10 mouse cellular contexts compared by ENCODE assay signal in genomic region chr6:37643718-37644117, GRCm38 (mm10).
DNase-seq lines count a peak whose midpoint lies in the region; ATAC-seq and TF ChIP-seq lines count a peak whose summit lies in the region.
"Had no signal": no experiment of that assay in that cellular context is flagged by ENCODE, and none has a peak within 500 bp of the region (broad histone marks: within the 10 kb centered on the region; RNA-seq: fewer than 3 reads in every experiment).

No protein-coding gene starts in this region.

- no peak overlapping the region for H3K4me3 ChIP-seq in forebrain, postnatal 0 days (ENCODE audit: low read depth, low read length)
- H3K4me3 ChIP-seq in midbrain, embryonic 10.5 days, result no peak overlapping the region
- no peak overlapping the region for H3K4me3 ChIP-seq in neural tube, embryonic 12.5 days
- H3K4me3 ChIP-seq in liver, embryonic 11.5 days (ENCODE audit: low read depth, low read length), result no peak overlapping the region
- H3K4me3 ChIP-seq: stomach, embryonic 15.5 days had no signal

- no peaks in the 10 kb centered on the region for H3K27me3 ChIP-seq in forebrain, postnatal 0 days (ENCODE audit: insufficient read depth, low read length)
- no peaks in the 10 kb centered on the region for H3K27me3 ChIP-seq in midbrain, embryonic 10.5 days (ENCODE audit: low read depth, poor library complexity, severe bottlenecking)
- H3K27me3 ChIP-seq in neural tube, embryonic 12.5 days (replicated peaks), result no peaks in the 10 kb centered on the region
- no peaks in the 10 kb centered on the region for H3K27me3 ChIP-seq in liver, embryonic 11.5 days (replicated peaks; ENCODE audit: control insufficient read depth, insufficient read depth, low read length)
- H3K27me3 ChIP-seq: stomach, embryonic 15.5 days had no signal

- DNase-seq in embryo, embryonic 11.5 days (ENCODE audit: low read depth, low spot score), result peak; percentile 30
- peak; percentile 53 for DNase-seq in forebrain, postnatal 0 days
- DNase-seq in midbrain, embryonic 10.5 days (ENCODE audit: low spot score), result no peak
- no peak for DNase-seq in liver, embryonic 11.5 days (ENCODE audit: low spot score)
- DNase-seq in adrenal gland, adult 18-20 months (ENCODE audit: low spot score in 2 of 2), result no peak
- no peak for DNase-seq in left cerebral cortex, postnatal 14 days (ENCODE audit: low spot score in 2 of 2)
- DNase-seq: cerebellum, adult 18-20 months had no signal

- 29% methylated on average over 2 of the region's 2 CpGs for WGBS in forebrain, postnatal 0 days
- 76% methylated on average over 2 of the region's 2 CpGs for WGBS in midbrain, embryonic 10.5 days
- 18% methylated on average over 2 of the region's 2 CpGs for WGBS in neural tube, embryonic 12.5 days
- WGBS in liver, embryonic 11.5 days, result 63% methylated on average over 2 of the region's 2 CpGs

- H3K9ac ChIP-seq in forebrain, postnatal 0 days, result peak overlapping the region; percentile 18; the same call in 1 of the 2 replicates
- H3K9ac ChIP-seq in neural tube, embryonic 12.5 days, result no peak overlapping the region
- H3K9ac ChIP-seq in liver, embryonic 11.5 days (ENCODE audit: low read depth, low read length), result no peak overlapping the region
- H3K9ac ChIP-seq: stomach, embryonic 15.5 days had no signal

- peak; percentile 53 for ATAC-seq in forebrain, postnatal 0 days
- peak; percentile 67 for ATAC-seq in neural tube, embryonic 12.5 days (ENCODE audit: low FRiP score, low read depth)
- ATAC-seq in liver, embryonic 11.5 days (replicated peaks; ENCODE audit: low FRiP score), result no peak
- ATAC-seq: CD4-positive, CD25-positive, alpha-beta regulatory T cell, adult 4 months had no signal

- no peaks in the 10 kb centered on the region for H3K36me3 ChIP-seq in forebrain, postnatal 0 days (ENCODE audit: insufficient read depth)
- no peaks in the 10 kb centered on the region for H3K36me3 ChIP-seq in midbrain, embryonic 10.5 days
- H3K36me3 ChIP-seq in neural tube, embryonic 12.5 days, result no peaks in the 10 kb centered on the region
- H3K36me3 ChIP-seq in liver, embryonic 11.5 days (ENCODE audit: control insufficient read depth, insufficient read depth, low read length), result no peaks in the 10 kb centered on the region
- H3K36me3 ChIP-seq: stomach, embryonic 15.5 days had no signal

- peaks cover 3% of the 10 kb centered on the region; the same call in 1 of the 2 replicates for H3K4me1 ChIP-seq in forebrain, postnatal 0 days (ENCODE audit: insufficient read depth)
- peaks cover 26% of the 10 kb centered on the region for H3K4me1 ChIP-seq in midbrain, embryonic 10.5 days
- peaks cover 13% of the 10 kb centered on the region for H3K4me1 ChIP-seq in neural tube, embryonic 12.5 days
- no peaks in the 10 kb centered on the region for H3K4me1 ChIP-seq in liver, embryonic 11.5 days (replicated peaks; ENCODE audit: control insufficient read depth, insufficient read depth, low read length)

- no peak overlapping the region for H3K4me2 ChIP-seq in forebrain, postnatal 0 days (ENCODE audit: low read depth)
- no peak overlapping the region for H3K4me2 ChIP-seq in neural tube, embryonic 12.5 days (replicated peaks)
- H3K4me2 ChIP-seq in liver, embryonic 11.5 days, result no peak overlapping the region
- H3K4me2 ChIP-seq: stomach, embryonic 15.5 days had no signal

- no peak for TF ChIP-seq CTCF in forebrain, postnatal 0 days (IDR thresholded peaks at IDR 0.05; ENCODE audit: low read depth)

- H3K27ac ChIP-seq in forebrain, postnatal 0 days (ENCODE audit: low read depth, low read length), result peak overlapping the region; percentile 67
- H3K27ac ChIP-seq in midbrain, embryonic 10.5 days (replicated peaks), result peak overlapping the region; percentile 46; the same call in 1 of the 2 replicates
- peak overlapping the region; percentile 70 for H3K27ac ChIP-seq in neural tube, embryonic 12.5 days
- H3K27ac ChIP-seq in liver, embryonic 11.5 days (ENCODE audit: low read depth, low read length), result no peak overlapping the region
- H3K27ac ChIP-seq: stomach, embryonic 15.5 days had no signal

- no peaks in the 10 kb centered on the region for H3K9me3 ChIP-seq in forebrain, postnatal 0 days (ENCODE audit: low read length)
- no peaks in the 10 kb centered on the region for H3K9me3 ChIP-seq in midbrain, embryonic 10.5 days (replicated peaks)
- no peaks in the 10 kb centered on the region for H3K9me3 ChIP-seq in neural tube, embryonic 12.5 days
- no peaks in the 10 kb centered on the region for H3K9me3 ChIP-seq in liver, embryonic 11.5 days (ENCODE audit: control insufficient read depth, low read length)
- H3K9me3 ChIP-seq: stomach, embryonic 15.5 days had no signal

- intact Hi-C loops in left cerebral cortex, postnatal 14 days (cut with DNase I), result no loop called here

Comparison
In these comparisons a context has a peak if more than half of its experiments do, and no peak if none do; other contexts are left out.
1. DNase-seq: peak in embryo, embryonic 11.5 days (single experiment) and forebrain, postnatal 0 days (single experiment); none in midbrain, embryonic 10.5 days (single experiment), liver, embryonic 11.5 days (single experiment), adrenal gland, adult 18-20 months (0 of 2) and left cerebral cortex, postnatal 14 days (0 of 2).